Comparison of ENCODE assay signal across 16 mouse cellular contexts in the genomic region with DNA sequence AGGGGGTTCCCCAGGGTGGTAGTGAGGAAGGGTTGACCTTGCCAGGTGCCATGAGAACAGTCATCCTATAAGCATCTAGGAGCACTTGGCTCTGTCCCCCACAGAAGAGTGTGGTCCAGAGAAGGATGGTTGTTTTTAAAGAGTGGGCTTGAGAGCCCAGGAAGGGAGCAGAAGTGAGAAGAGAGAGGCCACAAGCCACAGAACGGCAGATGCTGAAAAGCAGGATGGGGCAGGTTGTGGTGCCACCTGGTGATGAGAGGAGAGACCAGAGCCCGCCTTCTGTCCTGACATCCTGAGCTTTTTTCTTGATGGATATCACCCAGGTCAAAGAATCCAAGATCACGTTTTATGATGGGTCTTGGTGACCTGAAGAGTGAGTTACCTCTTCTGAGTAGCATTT.
"Had no signal": no experiment of that assay in that cellular context is flagged by ENCODE, and none has a peak within 500 bp of the region (broad histone marks: within the 10 kb centered on the region; RNA-seq: fewer than 3 reads in every experiment).

No protein-coding gene starts in this region.

- H3K9me3 ChIP-seq: kidney, embryonic 15.5 days; limb, embryonic 15.5 days; liver, embryonic 13.5 days; lung, embryonic 15.5 days; midbrain, embryonic 10.5 days; neural tube, embryonic 13.5 days had no signal

- H3K4me3 ChIP-seq: kidney, embryonic 15.5 days; limb, embryonic 15.5 days; liver, embryonic 13.5 days; lung, embryonic 15.5 days; midbrain, embryonic 10.5 days; neural tube, embryonic 13.5 days had no signal

- H3K36me3 ChIP-seq: kidney, embryonic 15.5 days; limb, embryonic 15.5 days; liver, embryonic 13.5 days; lung, embryonic 15.5 days; midbrain, embryonic 10.5 days; neural tube, embryonic 13.5 days had no signal

- H3K27ac ChIP-seq: kidney, embryonic 15.5 days; limb, embryonic 15.5 days; liver, embryonic 13.5 days; lung, embryonic 15.5 days; midbrain, embryonic 10.5 days; neural tube, embryonic 13.5 days had no signal

- H3K27me3 ChIP-seq: kidney, embryonic 15.5 days; limb, embryonic 15.5 days; liver, embryonic 13.5 days; lung, embryonic 15.5 days; neural tube, embryonic 13.5 days had no signal

- H3K9ac ChIP-seq: kidney, embryonic 15.5 days; limb, embryonic 15.5 days; liver, embryonic 13.5 days; lung, embryonic 15.5 days; neural tube, embryonic 13.5 days had no signal

- DNase-seq: kidney, adult 11 months; kidney, postnatal 36 days; layer of hippocampus, adult 9-11 months; layer of hippocampus, postnatal 36 days; liver, embryonic 13.5 days; lung, postnatal 4 days; midbrain, embryonic 14.5 days; retina, postnatal 1 day; right cerebral cortex, postnatal 4 days; thymus, adult 18-20 months; thymus, postnatal 14 days had no signal

- H3K4me1 ChIP-seq: kidney, embryonic 15.5 days; liver, embryonic 13.5 days; lung, embryonic 15.5 days; midbrain, embryonic 10.5 days had no signal

- H3K4me2 ChIP-seq: kidney, embryonic 15.5 days; limb, embryonic 15.5 days; liver, embryonic 13.5 days; lung, embryonic 15.5 days; neural tube, embryonic 13.5 days had no signal
